Mouse (Mus musculus) embryonic fibroblast, embryonic 13.5 days (primary cell): Measurements from ENCODE around the gene Tmem204. TPM values are rescaled to one million over a fixed set of nuclear protein-coding genes. Genes with fewer than 3 reads are reported as not detected.

Source experiments
- H3K27ac ChIP-seq: 2 replicates; pipeline ENCODE4 v1.5.1; 2012; ENCODE audit warnings: low read length, control low read depth, inconsistent platforms; ENCODE audit not compliant: insufficient read depth
- H3K4me1 ChIP-seq: 2 replicates; pipeline ENCODE4 v1.6.1; 2011; ENCODE audit warnings: low read length; ENCODE audit not compliant: control insufficient read depth, insufficient read depth
- H3K4me3 ChIP-seq: 2 replicates; pipeline ENCODE4 v1.5.1; 2011; ENCODE audit warnings: mild to moderate bottlenecking, control low read depth, low read length; ENCODE audit not compliant: insufficient read depth
- CTCF ChIP-seq: IDR thresholded peaks from 2 replicates; pipeline ENCODE4 v1.5.1; 2011; ENCODE audit warnings: mild to moderate bottlenecking, control low read depth, low read length, moderate library complexity, borderline replicate concordance; ENCODE audit not compliant: insufficient read depth
- POLR2A ChIP-seq: IDR thresholded peaks from 2 replicates; pipeline ENCODE4 v1.6.1; 2011; ENCODE audit warnings: low read depth, mild to moderate bottlenecking, control low read depth, low read length, moderate library complexity
- polyA plus RNA-seq: library from polyadenylated mRNA; stranded (reverse); fragments of >200 nt; gene quantifications from 2 replicates; pipeline ENCODE4 v1.2.4, GENCODE M21; 2011; ENCODE audit warnings: low read depth; ENCODE audit not compliant: missing spikeins, insufficient read length

The Tmem204 gene
- polyA plus RNA-seq, 1 experiment = 1.0 TPM

- peak overlapping the region; percentile 84 for H3K4me3 ChIP-seq
- TF ChIP-seq CTCF (no peak), POLR2A (peak; percentile 91)
- peak overlapping the region; percentile 37 for H3K27ac ChIP-seq
- H3K4me1 ChIP-seq = no peaks in the 10 kb centered on the region
Observed at GRCm38 (mm10) chr17:25016292-25017132, 66.9 kb downstream of the Tmem204 start.

GRCm38 (mm10) chr17:25015655-25016291 is 67.6 kb downstream of the Tmem204 start, which contains the start of the genes Cramp1l and Ift140:
Gene Cramp1l (minus strand): TSS chr17:25015788.
Gene Ift140 (plus strand): TSS chr17:25016085.
- Histone ChIP-seq H3K27ac (peak within 1 kb of the TSS; percentile 45), H3K4me1 (no peaks in the 10 kb centered on the region), H3K4me3 (peak within 1 kb of the TSS; percentile 93)
- no peak for TF ChIP-seq CTCF
- TF ChIP-seq POLR2A = peak; percentile 71

- H3K4me3 ChIP-seq = peak overlapping the region; percentile 93
- TF ChIP-seq CTCF (no peak), POLR2A (peak; percentile 18; the same call in 1 of the 2 replicates)
Observed at GRCm38 (mm10) chr17:25014841-25015570, 68.4 kb downstream of the Tmem204 start.

GRCm38 (mm10) chr17:25013606-25014501 is 69.5 kb downstream of the Tmem204 start:
- peak overlapping the region; percentile 93 for H3K4me3 ChIP-seq
- H3K27ac ChIP-seq = peak overlapping the region; percentile 69
- TF ChIP-seq CTCF (no peak), POLR2A (peak; percentile 24)
- H3K4me1 ChIP-seq = no peaks in the 10 kb centered on the region

More at GRCm38 (mm10) chr17:25014841-25015570, 68.4 kb downstream of the Tmem204 start:
- Histone ChIP-seq H3K27ac (peak overlapping the region; percentile 45), H3K4me1 (no peaks in the 10 kb centered on the region)

Other genes with a start within 250 kb of the Tmem204 start
- gene Hagh, start 243.4 kb downstream of the Tmem204 start, polyA plus RNA-seq = 14.3 and 18.9 TPM in 2 replicates
- 9.3 and 11.5 TPM in 2 replicates for gene Fahd1, start 233.2 kb downstream of the Tmem204 start, polyA plus RNA-seq
- gene Igfals, start 217.6 kb downstream of the Tmem204 start, polyA plus RNA-seq = not detected in 2 replicates
- 22.2 and 25.6 TPM in 2 replicates for gene Nubp2, start 197.2 kb downstream of the Tmem204 start, polyA plus RNA-seq
- 15.5 and 17.4 TPM in 2 replicates for gene Spsb3, start 196.9 kb downstream of the Tmem204 start, polyA plus RNA-seq
- 12.4 and 14.7 TPM in 2 replicates for gene Eme2, start 188.5 kb downstream of the Tmem204 start, polyA plus RNA-seq
- gene Mrps34, start 188.5 kb downstream of the Tmem204 start, polyA plus RNA-seq = 25.5 and 28.7 TPM in 2 replicates
- 2.7 and 4.7 TPM in 2 replicates for gene Nme3, start 187.1 kb downstream of the Tmem204 start, polyA plus RNA-seq
- 61.9 and 72.0 TPM in 2 replicates for gene Mapk8ip3, start 146.6 kb downstream of the Tmem204 start, polyA plus RNA-seq
- 90.5 and 109 TPM in 2 replicates for gene Jpt2, start 122.9 kb downstream of the Tmem204 start, polyA plus RNA-seq
- 14.3 and 14.5 TPM in 2 replicates for gene Cramp1l, start 67.8 kb downstream of the Tmem204 start, polyA plus RNA-seq
- 13.1 and 17.8 TPM in 2 replicates for gene Ift140, start 67.5 kb downstream of the Tmem204 start, polyA plus RNA-seq
- gene Telo2, start 32.4 kb upstream of the Tmem204 start, polyA plus RNA-seq = 9.5 and 18.7 TPM in 2 replicates
- not detected in 2 replicates for gene Ptx4, start 37.2 kb upstream of the Tmem204 start, polyA plus RNA-seq
- gene Clcn7, start 49.8 kb upstream of the Tmem204 start, polyA plus RNA-seq = 35.8 and 36.2 TPM in 2 replicates
- gene Ccdc154, start 78.9 kb upstream of the Tmem204 start, polyA plus RNA-seq = 0.20 and 0.21 TPM in 2 replicates
- gene Gm38655, start 91.9 kb upstream of the Tmem204 start, polyA plus RNA-seq = not detected in 2 replicates
- gene BC003965, start 101.0 kb upstream of the Tmem204 start, polyA plus RNA-seq = 12.3 and 12.6 TPM in 2 replicates
- gene Unkl, start 104.8 kb upstream of the Tmem204 start, polyA plus RNA-seq = 10.1 and 12.3 TPM in 2 replicates
- 13.9 and 16.1 TPM in 2 replicates for gene Gnptg, start 156.5 kb upstream of the Tmem204 start, polyA plus RNA-seq
- 17.9 and 19.8 TPM in 2 replicates for gene Tsr3, start 156.6 kb upstream of the Tmem204 start, polyA plus RNA-seq
- not detected in 2 replicates for gene Baiap3, start 172.8 kb upstream of the Tmem204 start, polyA plus RNA-seq
- gene Ube2i, start 191.0 kb upstream of the Tmem204 start, polyA plus RNA-seq = 296 and 315 TPM in 2 replicates
- gene Prss34, start 214.8 kb upstream of the Tmem204 start, polyA plus RNA-seq = not detected in 2 replicates
- not detected in 2 replicates for gene Prss28, start 225.1 kb upstream of the Tmem204 start, polyA plus RNA-seq
- gene Prss29, start 235.1 kb upstream of the Tmem204 start, polyA plus RNA-seq = not detected in 2 replicates